Mouse (Mus musculus) spleen, adult 2 months (tissue): ENCODE results near the gene Zfp493. TPM values are rescaled to one million over a fixed set of nuclear protein-coding genes. Genes with fewer than 3 reads are reported as not detected.
"Not testable (repeated sequence)": the region's sequence is repeated elsewhere in the genome, so short reads cannot be mapped to it uniquely, and the experiment has no call there.

Experiments
- DNase-seq, 2 experiments: peaks; one replicate each; pipeline versions ENCODE4 v3.0.0 to v3.0.0-alpha.2; 2012 to 2021; ENCODE audit warnings: low spot score in 2 of 2, low read depth in 1 of 2
- H3K27ac ChIP-seq: fragments of 200-500 bp; 2 replicates; pipeline ENCODE4 v1.5.1; 2012; ENCODE audit warnings: low read length, inconsistent platforms; ENCODE audit not compliant: insufficient read depth
- H3K27me3 ChIP-seq: fragments of 200-500 bp; 2 replicates; pipeline ENCODE4 v1.6.1; 2012; ENCODE audit warnings: mild to moderate bottlenecking, moderate library complexity, low read length, inconsistent platforms; ENCODE audit not compliant: control insufficient read depth, insufficient read depth
- H3K36me3 ChIP-seq: fragments of 200-500 bp; 2 replicates; pipeline ENCODE4 v1.6.1; 2012; ENCODE audit warnings: mild to moderate bottlenecking, low read length, inconsistent platforms; ENCODE audit not compliant: control insufficient read depth, insufficient read depth
- H3K4me1 ChIP-seq: fragments of 200-500 bp; 2 replicates; pipeline ENCODE4 v1.6.1; 2011; ENCODE audit warnings: inconsistent platforms; ENCODE audit not compliant: control insufficient read depth, insufficient read depth, insufficient read length
- H3K4me3 ChIP-seq: fragments of 200-500 bp; 2 replicates; pipeline ENCODE4 v1.5.1; 2011; ENCODE audit warnings: mild to moderate bottlenecking, inconsistent platforms; ENCODE audit not compliant: insufficient read depth, insufficient read length; ENCODE audit errors: extremely low read depth
- CTCF ChIP-seq: fragments of 200-500 bp; IDR thresholded peaks from 2 replicates; pipeline ENCODE4 v1.5.1; 2011; ENCODE audit warnings: mild to moderate bottlenecking, inconsistent platforms; ENCODE audit not compliant: insufficient read depth, insufficient read length, insufficient replicate concordance; ENCODE audit errors: extremely low read depth
- POLR2A ChIP-seq: fragments of 200-500 bp; IDR thresholded peaks from 2 replicates; pipeline ENCODE4 v1.6.1; 2011; ENCODE audit warnings: low read depth, low read length, inconsistent platforms
- WGBS: fragments of 180-500 bp; shearing (Covaris S2); methylation state at CpG from one replicate; pipeline ENCODE4 v1.1.7; 2018; 5-methylcytosine and 5-hydroxymethylcytosine counted together
- polyA plus RNA-seq: library from polyadenylated mRNA; depleted of rRNA; stranded (reverse); fragments of >200 nt; gene quantifications from 2 replicates; pipeline ENCODE4 v1.2.3, GENCODE M21; 2012; rRNA removed

The Zfp493 gene
- polyA plus RNA-seq, 1 experiment, result 0.78 TPM

- H3K4me3 ChIP-seq, result no peak overlapping the region
- DNase-seq, result no peak
These were observed 33.6 kb downstream of the Zfp493 start for GRCm38 (mm10) chr13:67812961-67813709.

GRCm38 (mm10) chr13:67813710-67814660 lies 34.5 kb downstream of the Zfp493 start, which contains the start of gene Zfp273:
TSS of gene Zfp273 (plus strand) at chr13:67813740.
- Histone ChIP-seq H3K27me3 (no peaks in the 10 kb centered on the region), H3K36me3 (no peaks in the 10 kb centered on the region), H3K27ac (peak within 1 kb of the TSS; percentile 72), H3K4me3 (peak within 1 kb of the TSS; percentile 82), H3K4me1 (peaks cover 2% of the 10 kb centered on the region; the same call in 1 of the 2 replicates)
- no peak for TF ChIP-seq CTCF
- no peak for TF ChIP-seq POLR2A
- DNase-seq, result peak; percentile 55 to 65
- WGBS, result 4% methylated on average over 31 of the region's 31 CpGs

More at GRCm38 (mm10) chr13:67812961-67813709, 33.6 kb downstream of the Zfp493 start:
- Histone ChIP-seq H3K4me1 (peaks cover 2% of the 10 kb centered on the region; the same call in 1 of the 2 replicates), H3K36me3 (no peaks in the 10 kb centered on the region), H3K27me3 (no peaks in the 10 kb centered on the region), H3K27ac (no peak overlapping the region)
- WGBS, result 83% methylated on average over 8 of the region's 8 CpGs
- TF ChIP-seq POLR2A (no peak), CTCF (no peak)

- Histone ChIP-seq H3K27ac (no peak overlapping the region), H3K27me3 (no peaks in the 10 kb centered on the region), H3K36me3 (peaks cover 6% of the 10 kb centered on the region; the same call in 1 of the 2 replicates), H3K4me3 (no peak overlapping the region), H3K4me1 (peaks cover 2% of the 10 kb centered on the region; the same call in 1 of the 2 replicates)
- no peak for DNase-seq
- WGBS, result 85% methylated on average over 1 of the region's 1 CpGs
- no peak for TF ChIP-seq POLR2A
- no peak for TF ChIP-seq CTCF
These were observed 39.1 kb downstream of the Zfp493 start for GRCm38 (mm10) chr13:67818636-67819035.

GRCm38 (mm10) chr13:67830911-67831336 lies 51.4 kb downstream of the Zfp493 start, which contains the start of gene Gm10037:
TSS of gene Gm10037 (plus strand) at chr13:67831106.
- H3K4me1 ChIP-seq, result no peaks in the 10 kb centered on the region
- no peaks in the 10 kb centered on the region for H3K27me3 ChIP-seq
- 6% methylated on average over 14 of the region's 14 CpGs for whole genome bisulfite sequencing
- TF ChIP-seq CTCF (no peak), POLR2A (no peak)
- H3K4me3 ChIP-seq, result peak within 1 kb of the TSS; percentile 66
- DNase-seq, result peak; percentile 34 to 41
- H3K36me3 ChIP-seq, result no peaks in the 10 kb centered on the region
- no peak within 1 kb of the TSS for H3K27ac ChIP-seq

- H3K4me1 ChIP-seq, H3K27ac ChIP-seq, H3K4me3 ChIP-seq, DNase-seq, H3K27me3 ChIP-seq, H3K36me3 ChIP-seq: not testable (repeated sequence)
These were observed 53.6 kb downstream of the Zfp493 start for GRCm38 (mm10) chr13:67833137-67833536.

Other genes with a start within 250 kb of the Zfp493 start
- 1.8 and 1.9 TPM in 2 replicates for gene Zfp748, start 225.9 kb upstream of the Zfp493 start, polyA plus RNA-seq
- 0.29 and 0.33 TPM in 2 replicates for gene Zfp729b, start 170.0 kb upstream of the Zfp493 start, polyA plus RNA-seq
- gene Gm49345, start 141.9 kb upstream of the Zfp493 start, polyA plus RNA-seq, result 0.13 TPM in 1 of 2 replicates, not detected in the other
- gene Zfp729a, start 141.9 kb upstream of the Zfp493 start, polyA plus RNA-seq, result 0.39 and 0.57 TPM in 2 replicates
- gene Zfp738, start 92.6 kb upstream of the Zfp493 start, polyA plus RNA-seq, result 2.8 and 4.2 TPM in 2 replicates
- 0.59 and 0.77 TPM in 2 replicates for gene Zfp65, start 50.5 kb upstream of the Zfp493 start, polyA plus RNA-seq
- gene Zfp85, start 24.5 kb upstream of the Zfp493 start, polyA plus RNA-seq, result 0.26 and 0.46 TPM in 2 replicates
- gene Zfp273, start 34.0 kb downstream of the Zfp493 start, polyA plus RNA-seq, result 0.19 TPM in 2 replicates
- 0.16 TPM in 1 of 2 replicates, not detected in the other for gene Gm10037, start 51.4 kb downstream of the Zfp493 start, polyA plus RNA-seq
- gene BC048507, start 83.6 kb downstream of the Zfp493 start, polyA plus RNA-seq, result not detected in 2 replicates